Mouse (Mus musculus) erythroblast, embryonic 14.5 days (primary cell): ENCODE data around the gene Fam174b. TPM values are rescaled to one million over a fixed set of nuclear protein-coding genes. Genes with fewer than 3 reads are reported as not detected.

Experiments
- H3K27me3 ChIP-seq: 2 replicates; pipeline ENCODE4 v1.6.1; 2012; ENCODE audit warnings: inconsistent platforms; ENCODE audit not compliant: control insufficient read depth
- H3K36me3 ChIP-seq: 2 replicates; pipeline ENCODE4 v1.6.1; 2012; ENCODE audit warnings: mild to moderate bottlenecking, inconsistent platforms; ENCODE audit not compliant: control insufficient read depth
- H3K4me1 ChIP-seq: 2 replicates; pipeline ENCODE4 v1.6.1; 2012; ENCODE audit warnings: inconsistent platforms; ENCODE audit not compliant: control insufficient read depth
- H3K4me3 ChIP-seq: replicated peaks from 2 replicates; pipeline ENCODE3; 2012; ENCODE audit warnings: moderate library complexity, mild to moderate bottlenecking, inconsistent platforms
- H3K9me3 ChIP-seq: 2 replicates; pipeline ENCODE4 v1.6.1; 2012; ENCODE audit warnings: low read length, inconsistent platforms, mixed read lengths; ENCODE audit not compliant: control insufficient read depth
- GATA1 ChIP-seq: IDR thresholded peaks from 2 replicates; pipeline ENCODE4 v1.6.1; 2012; ENCODE audit warnings: low read length, inconsistent platforms, mixed read lengths
- TAL1 ChIP-seq: IDR thresholded peaks from 3 replicates; pipeline ENCODE4 v1.6.1; 2012; ENCODE audit warnings: low read length, inconsistent platforms, mixed read lengths
- polyA plus RNA-seq: library from polyadenylated mRNA; stranded (reverse); fragments of >175 nt; gene quantifications from 2 replicates; pipeline ENCODE4 v1.2.3, GENCODE M21; 2012

The Fam174b gene
- polyA plus RNA-seq, 1 experiment: not detected

- no peaks in the 10 kb centered on the region for H3K36me3 ChIP-seq
- H3K9me3 ChIP-seq: no peaks in the 10 kb centered on the region; the same call in 1 of the 2 replicates
- no peak overlapping the region for H3K4me3 ChIP-seq
- TF ChIP-seq TAL1 (no peak), GATA1 (no peak)
- no peaks in the 10 kb centered on the region for H3K4me1 ChIP-seq
- H3K27me3 ChIP-seq: no peaks in the 10 kb centered on the region
Measured at GRCm38 (mm10) chr7:73721764-73722163, 18.3 kb upstream of the Fam174b start.

GRCm38 (mm10) chr7:73729913-73730312, 10.2 kb upstream of the Fam174b start:
- H3K4me3 ChIP-seq: no peak overlapping the region
- H3K36me3 ChIP-seq: no peaks in the 10 kb centered on the region
- TF ChIP-seq GATA1 (no peak), TAL1 (no peak)
- H3K9me3 ChIP-seq: peaks cover 6% of the 10 kb centered on the region; the same call in 1 of the 2 replicates
- no peaks in the 10 kb centered on the region for H3K4me1 ChIP-seq
- H3K27me3 ChIP-seq: no peaks in the 10 kb centered on the region

GRCm38 (mm10) chr7:73730430-73731022, 9.6 kb upstream of the Fam174b start:
- H3K4me1 ChIP-seq: no peaks in the 10 kb centered on the region
- peaks cover 6% of the 10 kb centered on the region; the same call in 1 of the 2 replicates for H3K9me3 ChIP-seq
- H3K27me3 ChIP-seq: no peaks in the 10 kb centered on the region

GRCm38 (mm10) chr7:73736046-73736445, 4.1 kb upstream of the Fam174b start:
- H3K9me3 ChIP-seq: peaks cover 4% of the 10 kb centered on the region; the same call in 1 of the 2 replicates
- no peak overlapping the region for H3K4me3 ChIP-seq
- H3K27me3 ChIP-seq: peaks cover 28% of the 10 kb centered on the region
- H3K36me3 ChIP-seq: no peaks in the 10 kb centered on the region
- peaks cover 4% of the 10 kb centered on the region for H3K4me1 ChIP-seq
- TF ChIP-seq TAL1 (no peak), GATA1 (no peak)

More at GRCm38 (mm10) chr7:73730430-73731022, 9.6 kb upstream of the Fam174b start:
- TF ChIP-seq TAL1 (no peak), GATA1 (no peak)
- no peaks in the 10 kb centered on the region for H3K36me3 ChIP-seq
- no peak overlapping the region for H3K4me3 ChIP-seq

GRCm38 (mm10) chr7:73741392-73741791, 1.3 kb downstream of the Fam174b start:
- Histone ChIP-seq H3K9me3 (no peaks in the 10 kb centered on the region), H3K4me3 (no peak overlapping the region), H3K4me1 (peaks cover 4% of the 10 kb centered on the region), H3K27me3 (peaks cover 40% of the 10 kb centered on the region), H3K36me3 (no peaks in the 10 kb centered on the region)
- TF ChIP-seq GATA1: no peak
- no peak for TF ChIP-seq TAL1

GRCm38 (mm10) chr7:73741841-73742240, 1.7 kb downstream of the Fam174b start:
- Histone ChIP-seq H3K9me3 (no peaks in the 10 kb centered on the region), H3K36me3 (no peaks in the 10 kb centered on the region), H3K27me3 (peaks cover 40% of the 10 kb centered on the region), H3K4me3 (no peak overlapping the region), H3K4me1 (peaks cover 4% of the 10 kb centered on the region)
- TF ChIP-seq GATA1 (no peak), TAL1 (no peak)

- Histone ChIP-seq H3K36me3 (no peaks in the 10 kb centered on the region), H3K27me3 (peaks cover 40% of the 10 kb centered on the region)
Measured at GRCm38 (mm10) chr7:73743144-73743543, 3.0 kb downstream of the Fam174b start.

GRCm38 (mm10) chr7:73743831-73744370, 3.8 kb downstream of the Fam174b start:
- Histone ChIP-seq H3K4me3 (no peak overlapping the region), H3K36me3 (no peaks in the 10 kb centered on the region), H3K27me3 (peaks cover 34% of the 10 kb centered on the region), H3K4me1 (peaks cover 4% of the 10 kb centered on the region), H3K9me3 (no peaks in the 10 kb centered on the region)
- TF ChIP-seq TAL1: no peak

More at GRCm38 (mm10) chr7:73743144-73743543, 3.0 kb downstream of the Fam174b start:
- Histone ChIP-seq H3K4me3 (no peak overlapping the region), H3K4me1 (peaks cover 4% of the 10 kb centered on the region), H3K9me3 (no peaks in the 10 kb centered on the region)
- TF ChIP-seq GATA1: no peak
- no peak for TF ChIP-seq TAL1

GRCm38 (mm10) chr7:73745903-73746302, 5.8 kb downstream of the Fam174b start:
- Histone ChIP-seq H3K4me3 (no peak overlapping the region), H3K4me1 (no peaks in the 10 kb centered on the region), H3K9me3 (no peaks in the 10 kb centered on the region), H3K27me3 (peaks cover 14% of the 10 kb centered on the region), H3K36me3 (no peaks in the 10 kb centered on the region)
- TF ChIP-seq GATA1 (no peak), TAL1 (no peak)

- peaks cover 5% of the 10 kb centered on the region for H3K27me3 ChIP-seq
- no peaks in the 10 kb centered on the region for H3K36me3 ChIP-seq
- H3K9me3 ChIP-seq: no peaks in the 10 kb centered on the region
- no peak for TF ChIP-seq TAL1
- TF ChIP-seq GATA1: no peak
- H3K4me1 ChIP-seq: no peaks in the 10 kb centered on the region
- H3K4me3 ChIP-seq: no peak overlapping the region
Measured at GRCm38 (mm10) chr7:73746836-73747235, 6.7 kb downstream of the Fam174b start.
